Mouse (Mus musculus): ENCODE measurements at regions not wholly inside any gene's neighbourhood (a gene's known extent, or its start where the extent isn't known, plus 50 kb on each side); places are given as distances from the start of the nearest gene placed in this dataset.

GRCm38 (mm10) chr5:44416844-44417589 is 190.6 kb upstream of the Tapt1 start:
- intact Hi-C loops (cut with DNase I), result loop anchor here (10.0 kb wide), 1 partner anchor 878 kb away; no protein-coding TSS in a partner anchor
- no peak for TF ChIP-seq CTCF (IDR thresholded peaks at IDR 0.05)
- no peak overlapping the region for H3K27ac ChIP-seq
- H3K4me3 ChIP-seq, result no peak overlapping the region
- DNase-seq (ENCODE audit: extremely low spot score in 1 of 2, low spot score in 2 of 2), result no peak

GRCm38 (mm10) chr5:44414441-44414840 is 188.0 kb upstream of the Tapt1 start:
- TF ChIP-seq CTCF (IDR thresholded peaks at IDR 0.05), result no peak

GRCm38 (mm10) chr5:44403300-44403699 is 176.9 kb upstream of the Tapt1 start:
- TF ChIP-seq CTCF (IDR thresholded peaks at IDR 0.05), result no peak
- DNase-seq (ENCODE audit: extremely low spot score in 1 of 2, low spot score in 2 of 2), result no peak

More at GRCm38 (mm10) chr5:44414441-44414840, 188.0 kb upstream of the Tapt1 start:
- no peak overlapping the region for H3K4me3 ChIP-seq
- intact Hi-C loops (cut with DNase I), result loop anchor here (1.0 to 10.0 kb wide), 3 partner anchors 27 to 880 kb away; no protein-coding TSS in a partner anchor
- peak; percentile 73 to 83 for DNase-seq (ENCODE audit: extremely low spot score in 1 of 2, low spot score in 2 of 2)
- H3K27ac ChIP-seq, result peak overlapping the region; percentile 42; the same call in 1 of the 2 replicates

GRCm38 (mm10) chr5:44400573-44401332 is 174.3 kb upstream of the Tapt1 start:
- no peak for TF ChIP-seq CTCF (IDR thresholded peaks at IDR 0.05)
- no peak overlapping the region for H3K27ac ChIP-seq
- intact Hi-C loops (cut with DNase I), result no loop called here
- H3K4me3 ChIP-seq, result no peak overlapping the region
- DNase-seq (ENCODE audit: extremely low spot score in 1 of 2, low spot score in 2 of 2), result no peak

More at GRCm38 (mm10) chr5:44403300-44403699, 176.9 kb upstream of the Tapt1 start:
- intact Hi-C loops (cut with DNase I), result no loop called here
- H3K27ac ChIP-seq, result no peak overlapping the region
- H3K4me3 ChIP-seq, result no peak overlapping the region

GRCm38 (mm10) chr5:44387237-44387810 is 160.9 kb upstream of the Tapt1 start:
- intact Hi-C loops (cut with DNase I), result loop anchor here (1.0 to 10.0 kb wide), 3 partner anchors 27 to 845 kb away; no protein-coding TSS in a partner anchor
- DNase-seq (ENCODE audit: extremely low spot score in 1 of 2, low spot score in 2 of 2), result peak in 1 of 2 experiments; percentile 33
- Histone ChIP-seq H3K4me3 (no peak overlapping the region), H3K27ac (peak overlapping the region; percentile 64)
- no peak for TF ChIP-seq CTCF (IDR thresholded peaks at IDR 0.05)

GRCm38 (mm10) chr5:44386176-44386575 is 159.8 kb upstream of the Tapt1 start:
- no peak overlapping the region for H3K4me3 ChIP-seq
- TF ChIP-seq CTCF (IDR thresholded peaks at IDR 0.05), result no peak
- DNase-seq (ENCODE audit: extremely low spot score in 1 of 2, low spot score in 2 of 2), result no peak
- intact Hi-C loops (cut with DNase I), result loop anchor here (5.0 to 10.0 kb wide), 2 partner anchors 489 to 846 kb away; no protein-coding TSS in a partner anchor
- no peak overlapping the region; the same call in 1 of the 2 replicates for H3K27ac ChIP-seq

GRCm38 (mm10) chr5:44383049-44383448 is 156.6 kb upstream of the Tapt1 start:
- intact Hi-C loops (cut with DNase I), result loop anchor here (10.0 kb wide), 1 partner anchor 492 kb away; no protein-coding TSS in a partner anchor

GRCm38 (mm10) chr5:44370006-44370405 is 143.6 kb upstream of the Tapt1 start:
- no peak overlapping the region for H3K4me3 ChIP-seq
- DNase-seq (ENCODE audit: extremely low spot score in 1 of 2, low spot score in 2 of 2), result no peak

More at GRCm38 (mm10) chr5:44383049-44383448, 156.6 kb upstream of the Tapt1 start:
- Histone ChIP-seq H3K4me3 (no peak overlapping the region), H3K27ac (no peak overlapping the region)
- no peak for DNase-seq (ENCODE audit: extremely low spot score in 1 of 2, low spot score in 2 of 2)
- TF ChIP-seq CTCF (IDR thresholded peaks at IDR 0.05), result no peak

GRCm38 (mm10) chr5:44352324-44352723 is 125.9 kb upstream of the Tapt1 start:
- H3K4me3 ChIP-seq, result no peak overlapping the region
- H3K27ac ChIP-seq, result no peak overlapping the region
- intact Hi-C loops (cut with DNase I), result no loop called here
- TF ChIP-seq CTCF (IDR thresholded peaks at IDR 0.05), result no peak
- no peak for DNase-seq (ENCODE audit: extremely low spot score in 1 of 2, low spot score in 2 of 2)

More at GRCm38 (mm10) chr5:44370006-44370405, 143.6 kb upstream of the Tapt1 start:
- no peak for TF ChIP-seq CTCF (IDR thresholded peaks at IDR 0.05)
- intact Hi-C loops (cut with DNase I), result no loop called here
- H3K27ac ChIP-seq, result no peak overlapping the region

GRCm38 (mm10) chr5:44341457-44342014 is 115.1 kb upstream of the Tapt1 start:
- Histone ChIP-seq H3K4me3 (no peak overlapping the region), H3K27ac (no peak overlapping the region)
- intact Hi-C loops (cut with DNase I), result no loop called here
- no peak for TF ChIP-seq CTCF (IDR thresholded peaks at IDR 0.05)
- no peak for DNase-seq (ENCODE audit: extremely low spot score in 1 of 2, low spot score in 2 of 2)

GRCm38 (mm10) chr5:44338662-44339061 is 112.2 kb upstream of the Tapt1 start:
- TF ChIP-seq CTCF (IDR thresholded peaks at IDR 0.05), result no peak
- DNase-seq (ENCODE audit: extremely low spot score in 1 of 2, low spot score in 2 of 2), result no peak
- no peak overlapping the region for H3K27ac ChIP-seq
- H3K4me3 ChIP-seq, result no peak overlapping the region
- intact Hi-C loops (cut with DNase I), result no loop called here
